Mouse (Mus musculus) adrenal gland, adult 8-10 months (tissue): ENCODE data around the gene Adcy2. TPM values are rescaled to one million over a fixed set of nuclear protein-coding genes. Genes with fewer than 3 reads are reported as not detected.

Experiments
- DNase-seq: peaks from one replicate; pipeline ENCODE4 v3.0.0; 2022
- total RNA-seq, 4 experiments: library from RNA; stranded (reverse); gene quantifications; 2 replicates each; pipeline ENCODE4 v1.2.4; 2022

The Adcy2 gene
- total RNA-seq, 4 experiments from 2014 or later: 0.77 to 1.4 (median 0.92) TPM

GRCm38 (mm10) chr13:68960513-68960912 is 38.8 kb downstream of the Adcy2 start:
- no peak for DNase-seq

GRCm38 (mm10) chr13:68959406-68959805 is 39.9 kb downstream of the Adcy2 start:
- DNase-seq: no peak

DNA sequence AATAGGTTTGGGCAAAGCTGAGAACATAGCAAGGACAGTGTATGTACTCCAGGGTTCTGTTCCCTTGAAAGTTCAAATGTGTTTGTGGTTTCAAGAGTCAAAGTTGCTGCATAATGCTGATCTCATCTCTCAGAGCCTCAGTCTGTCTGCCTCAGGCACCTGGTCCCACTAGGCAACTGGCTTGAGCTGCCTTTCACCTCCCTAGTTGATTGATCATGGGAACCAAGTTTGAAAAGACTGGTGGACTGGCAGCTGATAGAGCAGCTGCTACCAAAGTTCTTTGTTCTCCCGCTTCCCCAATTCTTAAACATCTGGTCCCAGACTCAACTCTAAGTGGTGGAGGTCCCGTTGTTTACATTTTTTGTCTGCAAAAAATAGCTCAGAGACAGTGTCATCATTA is 56.6 kb downstream of the Adcy2 start:
- DNase-seq: no peak

GRCm38 (mm10) chr13:68941429-68941828 is 57.9 kb downstream of the Adcy2 start:
- DNase-seq: no peak

DNA sequence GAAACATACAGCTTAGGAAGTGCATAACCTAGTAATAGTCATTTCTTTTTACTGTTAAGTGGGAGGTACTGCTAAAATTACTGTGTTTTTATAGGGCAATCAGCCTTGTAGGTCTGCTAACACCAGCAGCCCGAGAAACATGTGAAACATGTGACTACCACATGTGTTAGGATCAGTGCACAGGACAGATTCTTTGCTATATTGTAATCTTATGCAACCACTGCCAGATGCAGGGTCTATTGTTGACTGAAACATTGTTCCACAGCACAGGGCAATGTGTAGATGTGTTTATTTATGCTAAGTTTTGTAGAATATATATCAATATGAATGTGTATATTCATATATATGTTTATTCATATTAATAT is 67.1 kb downstream of the Adcy2 start:
- DNase-seq: no peak

- DNase-seq: no peak
These were observed 67.6 kb downstream of the Adcy2 start for GRCm38 (mm10) chr13:68931602-68932282.

- no peak for DNase-seq
These were observed 70.9 kb downstream of the Adcy2 start for GRCm38 (mm10) chr13:68928469-68928868.

GRCm38 (mm10) chr13:68913666-68914288 is 85.6 kb downstream of the Adcy2 start:
- no peak for DNase-seq

DNA sequence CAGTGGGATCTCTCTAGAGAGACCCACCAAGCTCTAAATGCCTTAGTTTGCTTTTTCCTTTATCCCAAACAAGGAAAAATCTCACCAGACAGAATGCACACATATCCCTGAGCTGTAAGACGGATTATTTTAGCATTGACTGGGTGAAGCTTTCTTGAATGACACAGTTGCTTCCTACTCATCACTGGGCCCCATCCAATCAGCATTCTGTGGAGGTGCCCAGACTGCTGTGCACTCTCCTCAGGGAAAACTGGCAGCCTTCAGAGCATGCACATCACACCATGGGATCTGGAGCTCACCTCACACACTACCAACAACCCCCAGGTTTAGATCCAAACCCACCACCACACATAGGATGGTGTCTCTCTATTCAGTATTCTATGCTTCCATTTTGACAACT is 92.7 kb downstream of the Adcy2 start:
- no peak for DNase-seq

DNA sequence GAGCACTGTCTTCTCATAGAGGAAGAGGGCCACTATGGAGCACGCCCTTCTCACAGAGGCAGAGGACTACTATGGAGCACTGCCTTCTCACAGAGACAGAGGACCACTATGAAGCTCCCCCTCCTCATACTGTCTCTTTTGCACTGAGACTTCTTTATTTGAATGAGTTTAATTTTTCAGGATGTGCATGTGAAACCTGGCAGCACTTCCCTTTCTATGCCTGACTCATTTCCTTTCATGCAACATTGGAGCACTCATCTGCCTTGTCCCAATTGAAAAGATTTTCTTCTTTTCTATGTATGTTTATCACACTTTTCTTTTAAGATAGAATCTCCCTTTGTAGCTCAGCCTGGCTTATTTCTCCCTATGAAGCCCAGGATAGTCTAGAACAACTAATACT is 96.6 kb downstream of the Adcy2 start:
- no peak for DNase-seq

DNA sequence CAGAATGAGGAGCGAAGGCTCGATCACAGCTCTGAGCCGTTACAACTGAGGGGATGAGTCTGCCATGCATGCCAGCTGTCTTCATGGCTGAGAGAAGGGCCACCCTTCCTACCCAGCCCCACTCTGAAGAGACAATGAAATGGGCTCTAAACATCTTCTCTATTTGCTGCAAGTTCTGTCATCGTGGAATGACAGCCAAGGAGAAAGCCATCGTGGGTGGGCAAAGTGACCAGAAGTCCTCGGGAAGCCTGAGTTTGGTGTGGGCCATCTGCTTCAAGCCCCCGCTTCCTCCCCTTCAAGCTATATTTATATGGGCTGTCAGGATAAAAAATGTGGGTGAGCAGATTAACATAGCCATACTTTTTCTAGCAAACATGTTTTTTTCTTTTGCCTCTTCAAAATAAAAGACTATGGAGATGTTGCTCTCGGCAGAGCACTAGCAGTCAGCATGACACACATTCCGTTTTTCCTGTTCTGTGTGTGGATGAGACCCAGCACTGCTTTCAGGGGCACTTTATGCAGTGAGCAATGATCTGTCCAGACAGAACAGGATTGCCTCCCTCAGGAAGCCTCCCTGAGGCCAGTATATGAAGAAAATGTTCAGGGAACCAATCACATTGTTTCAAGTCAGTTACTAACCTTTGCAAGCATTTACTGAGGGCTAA is 109.3 kb downstream of the Adcy2 start:
- DNase-seq: no peak

DNA sequence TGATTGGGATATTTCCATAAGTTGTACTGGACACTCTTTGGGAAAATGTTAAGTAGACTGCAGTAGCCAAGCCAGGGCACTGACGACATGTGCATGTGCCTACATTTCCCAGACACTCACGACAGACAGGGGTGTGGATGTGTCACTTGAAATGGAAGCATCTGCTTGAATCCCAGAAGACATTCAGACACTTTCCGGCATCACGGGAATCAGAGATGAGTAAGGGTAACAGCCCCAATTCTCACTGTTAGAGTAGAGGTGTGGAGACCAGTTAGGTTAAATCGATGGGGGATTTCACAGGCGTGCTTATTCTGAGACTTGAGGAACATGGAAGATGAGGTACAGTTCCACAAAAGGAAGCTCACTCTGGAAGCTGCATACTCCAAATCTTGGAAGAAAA is 130.6 kb downstream of the Adcy2 start:
- DNase-seq: no peak

- no peak for DNase-seq
These were observed 131.2 kb downstream of the Adcy2 start for GRCm38 (mm10) chr13:68867940-68868655.

GRCm38 (mm10) chr13:68860036-68860435 is 139.3 kb downstream of the Adcy2 start:
- DNase-seq: no peak

DNA sequence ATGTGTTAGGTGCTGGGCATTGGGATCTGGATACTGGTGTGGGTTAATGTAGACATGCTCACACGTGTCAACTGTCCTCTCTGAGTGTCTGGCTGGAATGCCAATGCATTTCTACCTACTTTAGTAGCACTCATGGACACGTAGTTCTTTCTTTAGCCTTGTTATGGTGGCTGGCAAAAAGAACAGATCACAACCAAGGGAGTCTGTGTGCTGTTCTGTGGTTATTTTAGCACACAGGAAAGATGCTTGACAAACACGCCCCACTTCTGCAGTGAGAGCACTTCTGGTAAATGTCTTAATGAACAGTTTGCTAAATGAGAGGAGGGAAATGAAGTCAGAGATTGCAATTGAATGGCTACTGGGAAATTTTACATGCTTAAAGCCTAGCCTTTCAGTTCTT is 151.1 kb downstream of the Adcy2 start:
- DNase-seq: no peak

- DNase-seq: no peak
These were observed 159.8 kb downstream of the Adcy2 start for GRCm38 (mm10) chr13:68839517-68839916.

DNA sequence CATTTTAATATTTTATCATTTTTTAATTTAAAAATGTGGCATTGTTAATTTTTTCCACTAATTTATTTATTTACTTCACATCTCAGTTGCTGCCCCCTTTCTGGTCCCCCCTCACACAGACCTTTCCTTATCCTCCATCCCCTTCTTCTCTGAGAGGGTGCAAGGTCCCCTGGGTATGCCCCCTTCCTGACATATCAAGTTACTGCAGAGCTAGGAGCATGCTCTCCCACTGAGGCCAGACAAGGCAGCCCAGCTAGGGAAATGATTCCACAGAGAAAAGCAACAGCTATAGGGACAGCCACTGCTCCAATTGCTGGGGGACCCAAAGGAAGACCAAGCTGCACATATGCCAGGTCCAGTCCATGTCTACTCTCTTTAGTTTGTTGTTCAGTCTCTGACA is 163.2 kb downstream of the Adcy2 start:
- DNase-seq: no peak

- no peak for DNase-seq
These were observed 163.8 kb downstream of the Adcy2 start for GRCm38 (mm10) chr13:68835424-68836045.

- no peak for DNase-seq
These were observed 167.2 kb downstream of the Adcy2 start for GRCm38 (mm10) chr13:68832141-68832540.

- DNase-seq: no peak
These were observed 169.1 kb downstream of the Adcy2 start for GRCm38 (mm10) chr13:68830030-68830759.

DNA sequence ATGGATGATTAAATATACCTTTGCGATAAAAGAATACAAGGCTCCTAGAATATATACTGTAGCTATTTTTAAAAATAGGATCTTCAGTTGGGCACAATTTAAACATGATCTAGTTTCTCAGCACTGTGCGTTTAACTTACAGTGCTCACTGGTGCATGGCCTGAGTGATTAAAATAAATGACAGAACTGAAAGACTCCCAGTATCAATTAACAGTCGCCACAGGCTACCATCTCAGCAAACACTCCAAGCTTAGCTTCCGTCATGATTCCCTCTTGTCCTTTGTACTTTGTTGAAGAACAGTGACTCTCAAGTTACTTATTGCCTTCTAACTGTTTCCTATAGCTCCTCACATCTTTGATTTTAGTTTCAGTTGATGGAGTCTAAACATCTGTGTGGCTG is 170.9 kb downstream of the Adcy2 start:
- DNase-seq: no peak

GRCm38 (mm10) chr13:68826461-68826860 is 172.9 kb downstream of the Adcy2 start:
- DNase-seq: no peak
